Mouse (Mus musculus): ENCODE data around the gene Morn4. TPM values are rescaled to one million over a fixed set of nuclear protein-coding genes. Genes with fewer than 3 reads are reported as not detected.

Morn4 gene
- polyA plus RNA-seq, 1 experiment from 2014 or later, result 116 TPM

DNA sequence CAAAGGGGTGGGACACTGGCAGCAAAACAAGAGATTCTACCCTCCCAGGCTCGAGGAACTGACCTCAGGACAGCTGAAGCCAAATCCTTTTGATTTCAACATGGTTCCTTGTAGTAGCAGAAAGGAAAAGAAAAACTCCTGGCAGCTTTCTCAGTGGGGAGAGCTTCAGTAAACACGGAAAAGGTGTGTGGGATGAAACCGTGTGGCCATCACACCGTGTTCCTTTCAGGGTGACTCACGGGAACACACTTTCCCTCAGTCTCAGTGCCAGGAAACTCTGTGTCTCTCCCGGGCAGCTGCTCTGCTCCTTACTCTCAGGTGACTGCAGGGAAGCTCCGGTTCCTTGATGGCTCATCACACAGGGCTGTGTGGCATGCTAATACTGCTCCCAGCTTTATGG lies 27.7 kb downstream of the Morn4 start:
- Histone ChIP-seq H3K9me3 (replicated peaks) (no peaks in the 10 kb centered on the region), H3K9ac (replicated peaks) (no peak overlapping the region), H3K27me3 (replicated peaks) (no peaks in the 10 kb centered on the region), H3K4me2 (no peak overlapping the region), H3K4me1 (no peaks in the 10 kb centered on the region), H3K27ac (replicated peaks) (no peak overlapping the region), H3K4me3 (replicated peaks) (no peak overlapping the region), H3K36me3 (no peaks in the 10 kb centered on the region)
- ATAC-seq (ENCODE audit: low FRiP score), result no peak
- 72% methylated on average over 7 of the region's 7 CpGs for WGBS

- 78% methylated on average over 6 of the region's 6 CpGs for WGBS
- Histone ChIP-seq H3K4me1 (no peaks in the 10 kb centered on the region), H3K4me2 (no peak overlapping the region)
These were observed 29.3 kb downstream of the Morn4 start for GRCm38 (mm10) chr19:42056719-42057409.

GRCm38 (mm10) chr19:42055881-42056280 lies 30.3 kb downstream of the Morn4 start:
- H3K9ac ChIP-seq (replicated peaks), result no peak overlapping the region
- no peak overlapping the region for H3K27ac ChIP-seq (replicated peaks)
- no peak overlapping the region for H3K4me2 ChIP-seq
- H3K9me3 ChIP-seq (replicated peaks), result no peaks in the 10 kb centered on the region
- no peaks in the 10 kb centered on the region for H3K36me3 ChIP-seq
- H3K4me3 ChIP-seq (replicated peaks), result no peak overlapping the region
- no peak for ATAC-seq (ENCODE audit: low FRiP score)
- H3K4me1 ChIP-seq, result no peaks in the 10 kb centered on the region
- no peaks in the 10 kb centered on the region for H3K27me3 ChIP-seq (replicated peaks)
- WGBS, result 76% methylated on average over 2 of the region's 2 CpGs

More at GRCm38 (mm10) chr19:42056719-42057409, 29.3 kb downstream of the Morn4 start:
- Histone ChIP-seq H3K9me3 (replicated peaks) (no peaks in the 10 kb centered on the region), H3K27me3 (replicated peaks) (no peaks in the 10 kb centered on the region), H3K9ac (replicated peaks) (no peak overlapping the region), H3K36me3 (no peaks in the 10 kb centered on the region), H3K27ac (replicated peaks) (no peak overlapping the region), H3K4me3 (replicated peaks) (no peak overlapping the region)
- ATAC-seq (ENCODE audit: low FRiP score), result no peak

DNA sequence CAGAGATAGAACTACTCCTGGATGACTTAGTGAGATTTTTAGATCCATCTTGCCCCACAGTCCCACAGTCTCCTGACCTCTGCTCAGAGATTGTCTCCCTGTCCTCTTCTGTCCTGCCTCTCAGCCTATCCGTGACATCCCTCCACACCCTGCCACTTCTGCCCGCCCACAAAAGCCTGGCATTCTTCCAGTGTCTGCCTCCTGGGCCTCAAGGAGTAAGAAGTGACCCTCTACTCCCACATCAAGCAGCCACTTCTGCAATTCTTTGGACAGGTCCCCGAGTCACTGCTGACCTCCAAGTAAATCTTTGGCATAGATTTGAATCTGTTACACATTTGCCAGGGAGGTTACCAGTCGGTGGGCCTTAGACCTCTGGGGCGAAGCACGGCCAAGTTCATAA lies 31.9 kb downstream of the Morn4 start:
- ATAC-seq (ENCODE audit: low FRiP score), result no peak
- 88% methylated on average over 6 of the region's 6 CpGs for WGBS
- Histone ChIP-seq H3K27ac (replicated peaks) (no peak overlapping the region), H3K9me3 (replicated peaks) (no peaks in the 10 kb centered on the region), H3K27me3 (replicated peaks) (no peaks in the 10 kb centered on the region), H3K4me3 (replicated peaks) (no peak overlapping the region), H3K36me3 (no peaks in the 10 kb centered on the region), H3K4me2 (no peak overlapping the region), H3K4me1 (no peaks in the 10 kb centered on the region), H3K9ac (replicated peaks) (no peak overlapping the region)

- Histone ChIP-seq H3K4me1 (no peaks in the 10 kb centered on the region), H3K27me3 (replicated peaks) (no peaks in the 10 kb centered on the region), H3K4me3 (replicated peaks) (no peak within 1 kb of the TSS), H3K27ac (replicated peaks) (no peak within 1 kb of the TSS), H3K36me3 (no peaks in the 10 kb centered on the region), H3K4me2 (no peak within 1 kb of the TSS), H3K9ac (replicated peaks) (no peak within 1 kb of the TSS), H3K9me3 (replicated peaks) (no peaks in the 10 kb centered on the region)
- 81% methylated on average over 4 of the region's 4 CpGs for WGBS
- no peak for ATAC-seq (ENCODE audit: low FRiP score)
These were observed 34.2 kb downstream of the Morn4 start, which contains the start of gene 4933411K16Rik for GRCm38 (mm10) chr19:42051948-42052347. Gene 4933411K16Rik (plus strand): TSS chr19:42052248.

DNA sequence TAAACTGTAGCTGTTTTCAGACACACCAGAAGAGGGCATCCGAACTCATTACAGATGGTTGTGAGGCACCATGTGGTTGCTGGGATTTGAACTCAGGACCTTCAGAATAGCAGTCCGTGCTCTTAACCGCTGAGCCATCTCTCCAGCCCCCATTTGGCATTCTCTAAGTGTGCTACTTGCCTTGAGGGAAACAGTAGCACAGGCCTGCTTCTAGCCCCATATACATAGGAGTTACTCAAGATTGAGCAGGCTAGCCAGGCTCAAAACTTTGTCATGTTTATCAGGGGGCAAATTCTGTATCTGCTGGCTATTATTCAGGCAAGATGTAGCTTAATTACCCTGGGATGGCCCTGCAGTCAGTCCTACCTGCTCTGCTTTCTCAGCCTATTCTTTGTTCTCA lies 34.8 kb downstream of the Morn4 start:
- Histone ChIP-seq H3K27ac (replicated peaks) (no peak overlapping the region), H3K4me3 (replicated peaks) (no peak overlapping the region), H3K9ac (replicated peaks) (no peak overlapping the region), H3K4me2 (no peak overlapping the region), H3K27me3 (replicated peaks) (no peaks in the 10 kb centered on the region), H3K9me3 (replicated peaks) (no peaks in the 10 kb centered on the region), H3K4me1 (no peaks in the 10 kb centered on the region), H3K36me3 (no peaks in the 10 kb centered on the region)
- WGBS, result 89% methylated on average over 3 of the region's 3 CpGs
- ATAC-seq (ENCODE audit: low FRiP score), result no peak

- Histone ChIP-seq H3K9me3 (replicated peaks) (no peaks in the 10 kb centered on the region), H3K4me2 (no peak overlapping the region), H3K36me3 (no peaks in the 10 kb centered on the region), H3K27ac (replicated peaks) (no peak overlapping the region), H3K4me1 (no peaks in the 10 kb centered on the region), H3K9ac (replicated peaks) (no peak overlapping the region), H3K4me3 (replicated peaks) (no peak overlapping the region), H3K27me3 (replicated peaks) (no peaks in the 10 kb centered on the region)
- ATAC-seq (ENCODE audit: low FRiP score), result no peak
- WGBS, result 84% methylated on average over 1 of the region's 1 CpGs
These were observed 35.9 kb downstream of the Morn4 start for GRCm38 (mm10) chr19:42050251-42050650.

DNA sequence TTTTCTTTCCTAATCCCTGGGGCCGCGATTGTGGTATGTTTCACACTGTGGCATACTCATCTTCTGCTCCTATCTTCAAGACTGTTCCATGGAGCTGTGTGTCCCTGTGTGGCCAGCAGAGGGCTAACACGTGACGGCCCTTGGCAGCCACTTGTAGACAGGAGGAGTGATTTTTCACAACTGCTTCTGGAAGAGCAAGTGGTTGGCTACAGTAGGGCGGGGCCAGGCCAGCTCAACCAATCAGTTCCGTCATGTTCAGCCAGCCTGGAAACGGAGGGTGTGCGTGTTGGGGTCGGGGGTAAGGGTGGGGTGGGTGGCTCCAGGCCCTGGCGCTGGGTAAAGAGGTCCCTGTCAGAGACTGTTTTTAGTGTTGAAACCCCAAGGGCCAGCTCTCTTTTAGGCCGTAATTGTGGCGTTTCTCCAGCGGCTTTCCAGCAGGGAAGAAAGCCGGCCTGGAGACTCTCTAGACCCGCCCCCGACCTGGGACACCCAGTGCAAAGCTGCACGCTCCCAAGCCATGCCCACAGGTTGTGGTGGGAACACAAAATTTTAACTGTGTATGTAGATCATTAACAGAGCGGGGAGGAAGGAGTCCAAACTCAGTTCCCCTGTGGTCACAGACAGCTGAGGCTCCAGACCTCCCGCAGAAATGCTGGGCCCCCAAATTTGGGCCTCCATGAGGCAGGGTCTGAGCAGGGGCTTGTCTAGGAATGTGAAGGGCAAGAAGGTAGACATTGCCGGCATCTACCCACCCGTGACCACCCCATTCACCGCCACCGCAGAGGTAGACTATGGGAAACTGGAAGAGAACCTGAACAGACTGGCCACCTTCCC lies 40.7 kb downstream of the Morn4 start, which contains the start of gene Hoga1:
TSS of gene Hoga1 (plus strand) at position 342 of the 834 bp plus-strand sequence.
- no peaks in the 10 kb centered on the region for H3K9me3 ChIP-seq (replicated peaks)
- 23% methylated on average over 23 of the region's 23 CpGs for WGBS
- H3K9ac ChIP-seq (replicated peaks), result no peak within 1 kb of the TSS
- H3K4me3 ChIP-seq (replicated peaks), result peak within 1 kb of the TSS; percentile 32
- ATAC-seq (ENCODE audit: low FRiP score), result peak; percentile 79
- no peaks in the 10 kb centered on the region for H3K36me3 ChIP-seq
- H3K27ac ChIP-seq (replicated peaks), result no peak within 1 kb of the TSS
- H3K4me1 ChIP-seq, result no peaks in the 10 kb centered on the region
- H3K4me2 ChIP-seq, result peak within 1 kb of the TSS; percentile 54
- no peaks in the 10 kb centered on the region for H3K27me3 ChIP-seq (replicated peaks)

GRCm38 (mm10) chr19:42043988-42044387 lies 42.2 kb downstream of the Morn4 start:
- 97% methylated on average over 6 of the region's 6 CpGs for WGBS
- no peak overlapping the region for H3K4me3 ChIP-seq (replicated peaks)
- no peak for ATAC-seq (ENCODE audit: low FRiP score)
- no peak overlapping the region for H3K4me2 ChIP-seq
- H3K27me3 ChIP-seq (replicated peaks), result 0 out of 2 replicates have a peak, but pooled peaks cover 6% of the 10 kb centered on the region
- H3K4me1 ChIP-seq, result no peaks in the 10 kb centered on the region
- no peaks in the 10 kb centered on the region for H3K36me3 ChIP-seq
- no peak overlapping the region for H3K9ac ChIP-seq (replicated peaks)
- H3K27ac ChIP-seq (replicated peaks), result no peak overlapping the region
- no peaks in the 10 kb centered on the region for H3K9me3 ChIP-seq (replicated peaks)

DNA sequence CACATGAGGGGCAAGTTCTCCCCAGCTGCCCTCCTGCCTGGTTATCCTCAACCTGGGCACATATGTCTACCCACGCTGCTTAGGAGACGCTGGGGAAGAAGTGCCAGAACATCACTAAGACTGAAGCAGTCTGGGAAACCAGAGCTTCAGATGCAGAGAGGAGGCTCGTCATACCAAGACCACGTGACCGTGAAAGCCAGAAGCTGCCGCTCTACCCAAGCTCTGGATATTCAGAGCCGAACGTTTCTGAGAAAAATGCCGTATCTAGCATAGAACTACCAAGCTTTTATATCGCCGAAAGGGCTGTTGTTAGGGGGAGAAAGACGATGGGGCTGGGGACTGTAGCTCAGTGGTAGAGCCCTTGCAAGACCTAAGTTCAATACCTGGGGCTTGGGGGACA lies 47.8 kb downstream of the Morn4 start:
- Histone ChIP-seq H3K27ac (replicated peaks) (no peak overlapping the region), H3K36me3 (no peaks in the 10 kb centered on the region; the same call in 1 of the 2 replicates), H3K4me2 (no peak overlapping the region), H3K27me3 (replicated peaks) (0 out of 2 replicates have a peak, but pooled peaks cover 6% of the 10 kb centered on the region), H3K9ac (replicated peaks) (no peak overlapping the region), H3K4me1 (peaks cover 19% of the 10 kb centered on the region), H3K4me3 (replicated peaks) (no peak overlapping the region), H3K9me3 (replicated peaks) (no peaks in the 10 kb centered on the region)
- WGBS, result 90% methylated on average over 12 of the region's 12 CpGs
- ATAC-seq (ENCODE audit: low FRiP score), result no peak

DNA sequence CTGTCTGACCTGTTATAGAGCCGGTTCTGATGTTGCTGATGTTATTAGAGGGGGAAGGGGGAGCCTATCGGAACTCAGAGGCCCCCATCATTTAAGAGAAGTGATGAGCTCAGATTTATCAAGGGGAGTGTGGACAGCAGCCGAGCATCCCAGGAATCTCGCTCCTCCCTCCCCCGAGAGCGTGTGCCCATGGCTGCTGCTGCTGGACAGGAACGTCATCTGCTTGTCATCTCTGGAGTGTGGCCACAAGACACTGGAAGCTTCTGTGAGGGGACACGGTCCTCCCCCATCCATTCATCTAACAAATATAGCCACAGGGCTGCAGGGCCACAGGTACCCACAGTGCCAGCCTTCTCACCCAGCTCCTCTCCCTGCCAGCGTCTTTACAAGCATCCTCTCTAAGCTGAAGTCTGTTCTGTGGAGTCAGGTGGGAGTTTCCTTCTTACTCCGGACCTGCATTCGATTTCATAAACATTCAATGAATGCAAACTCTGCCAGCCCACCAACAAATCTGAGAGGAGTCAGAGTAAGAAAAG lies 48.9 kb downstream of the Morn4 start:
- Histone ChIP-seq H3K9me3 (replicated peaks) (no peaks in the 10 kb centered on the region), H3K4me2 (no peak overlapping the region), H3K27ac (replicated peaks) (no peak overlapping the region), H3K27me3 (replicated peaks) (0 out of 2 replicates have a peak, but pooled peaks cover 6% of the 10 kb centered on the region), H3K4me3 (replicated peaks) (no peak overlapping the region), H3K36me3 (no peaks in the 10 kb centered on the region; the same call in 1 of the 2 replicates), H3K9ac (replicated peaks) (no peak overlapping the region), H3K4me1 (peaks cover 19% of the 10 kb centered on the region)
- ATAC-seq (ENCODE audit: low FRiP score), result no peak
- WGBS, result 87% methylated on average over 11 of the region's 11 CpGs

Measured in neural tube, embryonic 15.5 days (tissue).